Mouse (Mus musculus) liver, embryonic 15.5 days (tissue): Measurements from ENCODE around the gene Cln6. TPM values are rescaled to one million over a fixed set of nuclear protein-coding genes. Genes with fewer than 3 reads are reported as not detected.

ENCODE experiments used
- polyA plus RNA-seq: library from polyadenylated mRNA; unstranded; fragments of >200 nt; fragmentation: Nextera tagmentation; extraction: Ambion mirVana; gene quantifications from 2 replicates; pipeline ENCODE4 v1.2.1, GENCODE M21; 2015

Gene Cln6
- polyA plus RNA-seq, 1 experiment from 2014 or later, result 14.3 TPM

Other genes starting within 250 kb of the Cln6 start
- 0.12 and 0.16 TPM in 2 replicates for gene Itga11, start 161.0 kb upstream of the Cln6 start, polyA plus RNA-seq
- gene Fem1b, start 26.9 kb upstream of the Cln6 start, polyA plus RNA-seq, result 8.4 and 9.9 TPM in 2 replicates
- 2.1 TPM in 2 replicates for gene Calml4, start 19.3 kb downstream of the Cln6 start, polyA plus RNA-seq
- 25.3 and 29.4 TPM in 2 replicates for gene Pias1, start 149.1 kb downstream of the Cln6 start, polyA plus RNA-seq